Mouse (Mus musculus) ES-Bruce4 (cell line): ENCODE results near the gene Fastk.

Experiments used
- CTCF ChIP-seq: IDR thresholded peaks from one replicate; pipeline ENCODE4 v1.8.1; 2011; ENCODE audit warnings: low read depth, low read length
- POLR2A ChIP-seq: IDR thresholded peaks from one replicate; pipeline ENCODE4 v1.8.1; 2011; ENCODE audit warnings: low read length; ENCODE audit not compliant: insufficient read depth

DNA sequence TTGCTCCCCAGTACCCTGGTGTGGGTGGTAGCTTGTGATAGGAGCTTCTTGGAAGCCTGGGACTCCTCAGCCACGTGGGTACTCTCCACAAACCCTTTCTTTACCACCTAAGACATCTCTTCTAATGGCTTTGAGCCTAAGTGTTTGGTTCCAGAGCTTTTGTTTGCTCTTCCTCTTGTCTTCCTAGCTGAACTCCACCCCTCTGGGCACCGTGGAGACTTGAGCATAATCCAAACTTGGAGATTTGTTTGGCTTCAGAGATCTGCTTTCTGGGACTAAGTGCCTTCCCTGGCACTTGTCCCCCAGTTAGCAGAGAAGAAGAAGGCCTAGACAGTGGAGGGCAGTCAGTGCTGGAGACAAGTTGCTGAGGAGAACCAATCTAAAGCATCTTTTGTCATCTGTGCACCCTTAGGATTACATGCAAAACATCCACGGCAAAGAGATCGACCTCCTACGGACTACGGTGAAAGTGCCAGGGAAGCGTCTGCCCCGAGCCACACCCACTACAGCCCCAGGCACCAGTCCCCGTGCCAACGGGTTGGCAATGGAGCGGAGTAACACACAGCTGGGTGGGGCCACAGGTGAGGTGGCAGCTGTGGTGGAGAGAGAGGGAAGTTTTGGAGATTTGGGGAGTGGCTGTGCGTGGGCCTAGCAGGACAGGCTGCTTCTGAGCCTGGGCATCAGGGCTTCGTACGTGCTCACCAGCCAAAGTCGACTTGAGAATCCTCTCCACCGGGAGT, 47.6 kb upstream of the Fastk start:
- TF ChIP-seq POLR2A (no peak), CTCF (no peak)
